Mouse (Mus musculus) neural tube, embryonic 11.5 days (tissue): ENCODE data around the gene Jagn1. TPM values are rescaled to one million over a fixed set of nuclear protein-coding genes. Genes with fewer than 3 reads are reported as not detected.

Source experiments
- ATAC-seq: fragments of 200-750 bp; cut with Nextera tagmentation; 2 replicates; pipeline ENCODE4 v1.8.0; 2017; ENCODE audit warnings: moderate number of reproducible peaks, mild to moderate bottlenecking, moderate TSS enrichment, moderate library complexity; ENCODE audit not compliant: insufficient read depth, low FRiP score, low TSS enrichment
- DNase-seq: peaks from one replicate; pipeline ENCODE4 v3.0.0-alpha.2; 2015; ENCODE audit warnings: low spot score
- H3K27ac ChIP-seq: fragments of 300-500 bp; sonication (generic); 2 replicates; pipeline ENCODE4 v1.5.1; 2014; ENCODE audit warnings: low read depth, mild to moderate bottlenecking, low read length
- H3K27me3 ChIP-seq: fragments of 300-500 bp; sonication (generic); 2 replicates; pipeline ENCODE4 v1.6.1; 2014; ENCODE audit warnings: mild to moderate bottlenecking, low read length, mixed read lengths; ENCODE audit not compliant: control insufficient read depth, insufficient read depth
- H3K36me3 ChIP-seq: fragments of 300-500 bp; sonication (generic); 2 replicates; pipeline ENCODE4 v1.6.1; 2014; ENCODE audit warnings: mild to moderate bottlenecking, low read length, moderate library complexity, mixed read lengths; ENCODE audit not compliant: control insufficient read depth, insufficient read depth
- H3K4me1 ChIP-seq: fragments of 300-500 bp; sonication (generic); 2 replicates; pipeline ENCODE4 v1.6.1; 2014; ENCODE audit warnings: low read length, mixed read lengths; ENCODE audit not compliant: control insufficient read depth, insufficient read depth
- H3K4me2 ChIP-seq: fragments of 300-500 bp; sonication (generic); 2 replicates; pipeline ENCODE4 v1.6.1; 2014; ENCODE audit warnings: low read depth, mild to moderate bottlenecking, moderate library complexity
- H3K4me3 ChIP-seq: fragments of 300-500 bp; sonication (generic); 2 replicates; pipeline ENCODE4 v1.5.1; 2014; ENCODE audit warnings: low read depth, low read length
- H3K9ac ChIP-seq: fragments of 300-500 bp; sonication (generic); 2 replicates; pipeline ENCODE4 v1.6.1; 2014; ENCODE audit warnings: mild to moderate bottlenecking, low read length
- H3K9me3 ChIP-seq: fragments of 300-500 bp; sonication (generic); 2 replicates; pipeline ENCODE4 v1.6.1; 2016; ENCODE audit warnings: low read length; ENCODE audit not compliant: control insufficient read depth
- WGBS: fragments of 180-500 bp; shearing (Covaris S2); extraction: QIAGEN DNeasy Blood & Tissue Kit; methylation state at CpG from one replicate; pipeline ENCODE4 v1.1.7; 2014; 5-methylcytosine and 5-hydroxymethylcytosine counted together
- polyA plus RNA-seq: library from polyadenylated mRNA; unstranded; fragments of >200 nt; fragmentation: Nextera tagmentation; extraction: Ambion mirVana; gene quantifications from 2 replicates; pipeline ENCODE4 v1.2.1, GENCODE M21; 2014

Gene Jagn1
- 74.7 and 75.9 TPM in 2 replicates for polyA plus RNA-seq

DNA sequence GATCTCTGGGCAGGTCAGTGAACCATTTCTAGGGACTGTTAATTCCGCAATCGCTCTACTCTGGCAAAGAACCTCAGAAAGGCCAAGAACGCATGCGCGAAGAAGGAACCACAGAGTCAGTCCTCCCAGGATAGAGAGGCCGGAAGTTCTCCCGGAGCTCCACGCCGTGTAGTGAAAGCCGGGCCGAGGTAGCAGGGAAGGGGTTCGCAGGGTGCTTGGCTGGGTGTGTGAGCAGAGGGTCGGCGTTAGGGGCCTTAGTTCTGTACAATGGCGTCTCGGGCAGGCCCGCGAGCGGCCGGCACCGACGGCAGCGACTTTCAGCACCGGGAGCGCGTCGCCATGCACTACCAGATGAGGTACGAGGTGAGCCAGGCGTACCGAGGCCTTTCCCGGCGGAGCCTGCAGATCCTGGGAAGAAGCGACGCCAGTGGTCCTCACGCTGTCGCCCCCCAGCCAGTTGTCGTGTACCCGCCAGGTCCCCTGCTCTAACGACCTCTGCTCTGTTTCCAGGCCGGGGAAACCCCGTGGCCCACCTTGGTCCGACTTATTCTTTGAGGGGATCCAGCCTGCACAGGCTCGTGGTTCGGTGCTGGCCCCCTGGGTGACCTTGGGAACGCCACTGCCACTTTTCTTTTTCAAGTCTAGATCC is at the start of gene Jagn1:
TSS of gene Jagn1 (plus strand) at position 128 of the 649 bp plus-strand sequence.
- ATAC-seq, result peak; percentile 92
- 1% methylated on average over 45 of the region's 45 CpGs for WGBS

GRCm38 (mm10) chr6:113393951-113394350 is 48.4 kb upstream of the Jagn1 start:
- H3K36me3 ChIP-seq, result peaks cover 9% of the 10 kb centered on the region
- 91% methylated on average over 6 of the region's 6 CpGs for WGBS
- H3K4me1 ChIP-seq, result peaks cover 5% of the 10 kb centered on the region; the same call in 1 of the 2 replicates
- H3K9ac ChIP-seq, result no peak overlapping the region
- no peaks in the 10 kb centered on the region for H3K27me3 ChIP-seq
- H3K4me3 ChIP-seq, result no peak overlapping the region
- DNase-seq, result no peak
- no peak overlapping the region for H3K27ac ChIP-seq
- H3K4me2 ChIP-seq, result no peak overlapping the region
- H3K9me3 ChIP-seq, result no peaks in the 10 kb centered on the region
- no peak for ATAC-seq

More for the DNA sequence above, at the start of gene Jagn1:
- H3K27me3 ChIP-seq, result no peaks in the 10 kb centered on the region
- DNase-seq, result peak; percentile 95
- H3K4me1 ChIP-seq, result peaks cover 5% of the 10 kb centered on the region; the same call in 1 of the 2 replicates
- peak within 1 kb of the TSS; percentile 84 for H3K9ac ChIP-seq
- peak within 1 kb of the TSS; percentile 81 for H3K4me2 ChIP-seq
- no peaks in the 10 kb centered on the region for H3K9me3 ChIP-seq
- H3K27ac ChIP-seq, result peak within 1 kb of the TSS; percentile 39; the same call in 1 of the 2 replicates
- H3K4me3 ChIP-seq, result peak within 1 kb of the TSS; percentile 81
- peaks cover 7% of the 10 kb centered on the region for H3K36me3 ChIP-seq

GRCm38 (mm10) chr6:113394811-113395210 is 47.6 kb upstream of the Jagn1 start:
- DNase-seq (no peak), ATAC-seq (no peak)
- Histone ChIP-seq H3K27me3 (no peaks in the 10 kb centered on the region), H3K4me2 (no peak overlapping the region), H3K27ac (no peak overlapping the region), H3K9ac (no peak overlapping the region), H3K36me3 (peaks cover 2% of the 10 kb centered on the region; the same call in 1 of the 2 replicates), H3K4me3 (no peak overlapping the region), H3K9me3 (no peaks in the 10 kb centered on the region), H3K4me1 (peaks cover 5% of the 10 kb centered on the region; the same call in 1 of the 2 replicates)
- 90% methylated on average over 11 of the region's 11 CpGs for WGBS

- H3K27me3 ChIP-seq, result no peaks in the 10 kb centered on the region
- no peak overlapping the region for H3K9ac ChIP-seq
- ATAC-seq (no peak), DNase-seq (no peak)
- 94% methylated on average over 6 of the region's 6 CpGs for WGBS
- H3K9me3 ChIP-seq, result no peaks in the 10 kb centered on the region
- H3K36me3 ChIP-seq, result no peaks in the 10 kb centered on the region; the same call in 1 of the 2 replicates
- H3K4me3 ChIP-seq, result no peak overlapping the region
- no peak overlapping the region for H3K4me2 ChIP-seq
- peaks cover 5% of the 10 kb centered on the region; the same call in 1 of the 2 replicates for H3K4me1 ChIP-seq
- no peak overlapping the region for H3K27ac ChIP-seq
Observed at GRCm38 (mm10) chr6:113395501-113395900, 46.9 kb upstream of the Jagn1 start.

GRCm38 (mm10) chr6:113396270-113397030 is 45.9 kb upstream of the Jagn1 start:
- no peaks in the 10 kb centered on the region for H3K27me3 ChIP-seq
- H3K4me2 ChIP-seq, result no peak overlapping the region
- H3K36me3 ChIP-seq, result no peaks in the 10 kb centered on the region
- H3K4me1 ChIP-seq, result peaks cover 5% of the 10 kb centered on the region; the same call in 1 of the 2 replicates
- no peak overlapping the region for H3K9ac ChIP-seq
- no peaks in the 10 kb centered on the region for H3K9me3 ChIP-seq
- no peak for ATAC-seq
- WGBS, result 85% methylated on average over 10 of the region's 10 CpGs
- no peak for DNase-seq
- no peak overlapping the region for H3K27ac ChIP-seq
- H3K4me3 ChIP-seq, result no peak overlapping the region

GRCm38 (mm10) chr6:113402094-113402493 is 40.3 kb upstream of the Jagn1 start:
- no peak for DNase-seq
- WGBS, result 93% methylated on average over 13 of the region's 13 CpGs
- Histone ChIP-seq H3K9me3 (no peaks in the 10 kb centered on the region), H3K27ac (no peak overlapping the region), H3K4me3 (no peak overlapping the region), H3K27me3 (no peaks in the 10 kb centered on the region), H3K4me1 (no peaks in the 10 kb centered on the region), H3K4me2 (no peak overlapping the region), H3K9ac (no peak overlapping the region), H3K36me3 (no peaks in the 10 kb centered on the region)
- no peak for ATAC-seq

GRCm38 (mm10) chr6:113404649-113405448 is 37.5 kb upstream of the Jagn1 start:
- WGBS, result 74% methylated on average over 12 of the region's 12 CpGs
- Histone ChIP-seq H3K4me1 (no peaks in the 10 kb centered on the region), H3K4me2 (no peak overlapping the region), H3K9me3 (no peaks in the 10 kb centered on the region), H3K9ac (no peak overlapping the region), H3K27me3 (no peaks in the 10 kb centered on the region), H3K27ac (no peak overlapping the region), H3K36me3 (no peaks in the 10 kb centered on the region), H3K4me3 (no peak overlapping the region)
- DNase-seq, result no peak
- no peak for ATAC-seq

GRCm38 (mm10) chr6:113405483-113405882 is 36.9 kb upstream of the Jagn1 start:
- WGBS, result 91% methylated on average over 6 of the region's 6 CpGs
- H3K4me2 ChIP-seq, result no peak overlapping the region

More at GRCm38 (mm10) chr6:113405483-113405882, 36.9 kb upstream of the Jagn1 start:
- H3K4me1 ChIP-seq, result no peaks in the 10 kb centered on the region
- H3K36me3 ChIP-seq, result no peaks in the 10 kb centered on the region
- no peak overlapping the region for H3K27ac ChIP-seq
- no peaks in the 10 kb centered on the region for H3K27me3 ChIP-seq
- no peak overlapping the region for H3K9ac ChIP-seq
- DNase-seq, result no peak
- no peak overlapping the region for H3K4me3 ChIP-seq
- no peak for ATAC-seq
- no peaks in the 10 kb centered on the region for H3K9me3 ChIP-seq
